Mouse (Mus musculus) spleen, postnatal 10 days (tissue): ENCODE data around the gene Myh4.

Experiments used
- DNase-seq, 2 experiments: peaks; one replicate each; pipeline ENCODE4 v3.0.0; 2021 to 2022; ENCODE audit warnings: low spot score in 2 of 2

The Myh4 gene

GRCm38 (mm10) chr11:67237481-67238079 lies at the start of gene Myh4:
TSS of gene Myh4 (plus strand) at chr11:67238029.
- DNase-seq = no peak

GRCm38 (mm10) chr11:67190316-67190715 lies 47.5 kb upstream of the Myh4 start:
- no peak for DNase-seq

DNA sequence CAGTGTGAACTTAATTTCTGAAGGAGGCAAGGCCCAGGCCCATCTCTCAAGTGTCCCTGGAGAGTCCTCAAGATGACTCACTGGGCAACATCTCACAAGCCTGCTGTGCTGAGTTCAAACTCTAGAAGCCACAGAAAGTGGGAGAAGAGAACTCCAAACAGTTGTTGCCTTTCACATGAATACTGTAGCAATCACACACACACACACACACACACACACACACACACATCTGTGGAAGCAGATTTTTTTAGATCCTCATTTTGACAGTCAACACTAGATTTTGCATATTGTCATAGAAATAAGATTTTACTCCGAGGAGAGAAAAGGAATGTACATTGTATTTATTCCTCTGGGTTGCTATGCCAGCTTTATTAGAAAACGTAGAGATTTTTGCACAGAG lies 47.0 kb upstream of the Myh4 start:
- no peak for DNase-seq

GRCm38 (mm10) chr11:67191496-67191895 lies 46.3 kb upstream of the Myh4 start:
- no peak for DNase-seq

- DNase-seq = no peak
Measured at GRCm38 (mm10) chr11:67199321-67199720, 38.5 kb upstream of the Myh4 start.

DNA sequence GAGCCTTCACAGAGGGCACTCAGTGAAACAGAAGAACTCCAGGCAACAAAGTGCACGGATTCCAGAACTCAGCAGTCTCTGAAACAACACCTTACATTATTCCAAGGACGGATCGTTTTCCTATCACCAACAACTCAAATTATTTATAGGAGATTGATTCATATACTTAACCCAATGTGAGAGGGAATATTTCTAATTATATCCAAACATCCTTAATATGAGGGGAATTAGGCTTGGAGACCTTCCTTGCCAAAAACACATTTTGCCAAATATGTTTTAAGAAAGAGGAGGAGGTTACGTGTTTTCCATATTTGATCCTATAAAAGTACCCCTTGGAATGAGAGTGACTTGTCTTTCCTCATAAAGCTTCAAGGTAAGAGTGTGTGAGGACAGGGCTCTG lies 38.1 kb upstream of the Myh4 start, which contains the start of gene Myh1:
TSS of gene Myh1 (plus strand) at position 301 of the 400 bp plus-strand sequence.
- DNase-seq = no peak

DNA sequence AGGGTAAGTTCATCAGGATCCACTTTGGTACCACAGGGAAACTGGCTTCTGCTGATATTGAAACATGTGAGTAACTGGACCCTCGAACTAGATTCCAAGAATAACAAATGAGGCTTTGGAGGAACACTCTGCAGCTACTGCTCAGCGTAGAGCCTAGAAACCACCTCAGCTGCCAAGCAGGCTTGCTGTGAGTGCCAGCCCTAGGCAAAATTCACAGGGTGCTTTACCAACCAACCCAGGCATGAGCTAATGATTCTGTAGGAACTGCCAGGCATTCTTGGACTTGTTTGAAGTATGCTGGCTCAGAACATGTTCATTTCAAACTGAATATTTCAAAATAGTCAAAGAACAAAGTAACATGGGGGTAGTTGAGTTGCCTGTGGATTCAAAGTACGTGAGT lies 33.1 kb upstream of the Myh4 start:
- DNase-seq = no peak

GRCm38 (mm10) chr11:67221803-67222202 lies 16.0 kb upstream of the Myh4 start:
- DNase-seq = no peak

DNA sequence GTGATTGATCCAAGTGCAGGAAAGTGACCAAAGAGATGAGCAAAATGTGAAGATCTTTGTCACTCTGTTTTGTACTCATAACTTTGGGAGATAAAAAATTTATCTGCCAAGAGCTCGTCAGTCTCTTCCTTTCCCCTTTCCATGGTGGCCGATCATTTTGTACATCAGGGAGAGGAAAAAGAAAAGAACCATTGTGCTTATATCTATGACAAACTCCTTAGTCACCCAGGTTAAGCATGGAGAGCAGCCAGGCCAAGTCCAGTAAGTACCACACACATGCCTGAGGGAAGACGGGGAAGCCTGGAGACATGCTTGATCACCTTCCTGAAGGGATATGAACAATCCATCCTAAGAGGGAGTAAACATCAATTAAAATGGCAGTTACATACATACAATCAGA lies 13.4 kb upstream of the Myh4 start:
- DNase-seq = no peak

GRCm38 (mm10) chr11:67228731-67229130 lies 9.1 kb upstream of the Myh4 start:
- DNase-seq = no peak

- no peak for DNase-seq
Measured at GRCm38 (mm10) chr11:67229166-67229565, 8.7 kb upstream of the Myh4 start.

DNA sequence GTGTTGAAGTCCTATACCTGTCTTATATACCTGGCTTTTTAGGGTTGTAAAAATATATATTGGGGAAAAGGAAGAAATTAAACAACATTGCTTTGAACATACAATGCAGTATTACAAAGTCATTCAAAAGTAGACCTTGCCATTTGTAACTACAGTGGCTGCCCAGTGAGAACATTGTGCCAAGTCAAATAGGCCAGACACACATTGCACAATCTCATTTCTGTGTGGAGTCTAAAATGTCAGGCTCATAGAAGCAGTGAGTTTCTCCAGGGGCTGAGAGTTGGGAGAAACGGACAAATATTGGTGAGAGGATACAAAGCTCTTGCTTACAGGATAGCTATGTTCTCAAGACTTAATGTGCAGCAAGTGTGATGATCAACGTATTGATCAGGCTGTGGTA lies 7.9 kb upstream of the Myh4 start:
- DNase-seq = no peak

GRCm38 (mm10) chr11:67235639-67236358 lies 2.0 kb upstream of the Myh4 start:
- DNase-seq = peak in 1 of 2 experiments; percentile 34

DNA sequence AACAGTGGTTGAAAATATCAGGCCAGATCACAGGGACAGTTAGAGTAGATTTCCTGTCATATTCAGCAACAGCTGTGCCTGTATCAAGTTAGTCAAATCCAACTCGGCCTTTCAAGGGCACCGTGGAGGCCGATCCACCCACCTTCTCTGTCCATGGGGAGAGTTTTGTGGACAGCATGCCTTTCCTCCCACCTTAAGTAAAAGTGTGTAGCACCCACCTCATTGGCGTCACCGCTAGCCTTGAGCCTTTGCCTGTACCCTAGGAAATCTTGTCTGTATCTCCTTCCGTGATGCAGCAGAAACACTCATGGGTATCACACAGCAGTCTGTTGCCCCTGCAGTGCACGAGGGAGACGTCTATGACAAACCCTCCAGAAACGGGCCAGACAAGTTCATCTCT lies 1.0 kb upstream of the Myh4 start:
- DNase-seq = no peak

- DNase-seq = no peak
Measured at GRCm38 (mm10) chr11:67241051-67241450, 3.2 kb downstream of the Myh4 start.

DNA sequence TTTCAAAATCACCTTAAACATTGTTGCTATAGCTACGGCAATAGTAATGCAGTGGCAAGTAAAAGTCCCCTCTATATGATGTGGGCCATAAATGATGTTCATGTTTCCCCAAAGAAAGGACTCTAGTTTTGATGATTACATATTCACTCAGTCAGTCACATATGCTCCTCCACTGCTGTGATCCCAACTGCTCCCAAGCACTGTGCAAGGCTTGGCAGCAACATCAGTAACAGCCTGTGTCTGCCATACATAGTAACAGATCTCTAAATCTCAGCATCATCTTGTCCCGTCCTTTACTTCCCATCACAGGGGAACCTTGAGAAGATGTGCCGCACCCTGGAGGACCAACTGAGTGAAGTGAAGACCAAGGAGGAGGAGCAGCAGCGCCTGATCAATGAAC lies 15.9 kb downstream of the Myh4 start:
- no peak for DNase-seq

- DNase-seq = no peak
Measured at GRCm38 (mm10) chr11:67257048-67257447, 19.2 kb downstream of the Myh4 start.

GRCm38 (mm10) chr11:67260956-67261355 lies 23.1 kb downstream of the Myh4 start:
- no peak for DNase-seq

GRCm38 (mm10) chr11:67276601-67277174 lies 38.9 kb downstream of the Myh4 start, which contains the start of gene Myh8:
TSS of gene Myh8 (plus strand) at chr11:67277124.
- DNase-seq = no peak

- no peak for DNase-seq
Measured at GRCm38 (mm10) chr11:67293440-67293839, 55.6 kb downstream of the Myh4 start.
